Mouse (Mus musculus) kidney, adult 18-20 months (tissue): ENCODE data around the gene B4galt5.

Experiments used
- DNase-seq: peaks from one replicate; pipeline ENCODE4 v3.0.0; 2021

The B4galt5 gene

GRCm38 (mm10) chr2:167356885-167357284 lies 7.9 kb upstream of the B4galt5 start:
- no peak for DNase-seq

GRCm38 (mm10) chr2:167354611-167355165 lies 5.7 kb upstream of the B4galt5 start:
- no peak for DNase-seq

GRCm38 (mm10) chr2:167354046-167354445 lies 5.1 kb upstream of the B4galt5 start:
- DNase-seq, result peak; percentile 69

GRCm38 (mm10) chr2:167352496-167352895 lies 3.5 kb upstream of the B4galt5 start:
- DNase-seq, result peak; percentile 48

- DNase-seq, result no peak
Observed at GRCm38 (mm10) chr2:167351371-167351951, 2.5 kb upstream of the B4galt5 start.

DNA sequence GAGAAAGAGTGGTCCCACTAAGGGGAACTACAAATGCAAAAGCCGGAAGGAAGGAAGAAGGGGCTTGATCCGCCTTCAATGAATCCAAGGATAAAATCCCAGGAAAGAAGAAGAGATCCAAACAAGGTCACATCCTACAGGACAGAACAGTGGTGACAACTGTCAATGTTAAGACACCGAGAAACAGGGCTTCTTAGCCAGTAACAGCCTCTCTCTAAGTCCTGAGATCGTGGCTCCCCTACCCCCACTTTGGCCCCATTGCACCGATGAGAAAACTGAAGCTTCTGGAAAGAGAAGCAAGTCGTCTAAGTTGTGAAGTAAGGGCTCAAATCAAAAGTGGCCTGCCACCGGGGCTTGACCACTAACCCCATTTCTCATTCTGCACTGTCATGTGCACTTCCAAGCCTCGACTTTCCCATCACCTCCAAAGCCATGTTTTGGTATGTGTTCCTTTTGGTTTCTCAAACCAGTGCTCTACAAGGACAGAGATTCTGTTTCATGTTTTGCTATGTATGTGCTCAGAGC lies 1.2 kb upstream of the B4galt5 start:
- DNase-seq, result no peak

- peak; percentile 97 for DNase-seq
Observed at GRCm38 (mm10) chr2:167349283-167349936, 427 bp upstream of the B4galt5 start.

DNA sequence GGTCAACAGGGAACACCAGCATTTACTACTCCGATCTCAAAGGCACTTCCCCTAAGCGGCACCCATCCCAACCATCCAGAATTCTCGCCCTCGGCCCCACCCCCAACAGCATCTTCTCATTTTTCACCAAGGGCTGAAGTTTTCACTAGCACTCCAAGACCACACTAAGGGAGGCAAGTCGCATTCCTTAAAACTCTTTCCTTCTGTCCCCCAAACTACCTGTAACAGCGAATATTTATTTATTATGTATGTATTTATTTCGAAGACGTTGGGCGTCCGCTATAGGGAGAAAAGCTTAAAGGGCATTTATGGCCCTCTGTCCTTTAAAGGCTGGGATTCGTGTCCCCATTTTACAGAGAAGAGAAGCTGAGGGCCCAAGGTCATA lies 1.0 kb downstream of the B4galt5 start:
- DNase-seq, result no peak

DNA sequence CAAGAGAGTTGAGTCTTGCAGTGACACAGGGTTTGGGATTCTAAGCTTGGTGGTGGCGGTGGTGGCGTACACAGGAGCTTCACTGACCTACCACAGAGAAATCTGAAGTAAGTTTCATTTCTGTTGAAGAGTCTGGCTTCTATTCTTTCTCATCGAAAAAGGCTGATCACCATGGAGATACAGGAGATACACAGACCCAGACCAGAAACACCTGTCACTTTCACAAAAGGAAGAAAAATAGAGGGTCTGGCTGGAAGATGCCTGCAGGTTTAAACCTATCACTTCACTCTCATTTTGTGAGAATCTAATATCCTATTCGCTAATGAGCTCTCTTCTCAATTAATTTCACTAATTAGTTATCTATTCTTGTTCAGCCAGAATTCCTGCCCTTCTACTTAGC lies 1.6 kb downstream of the B4galt5 start:
- no peak for DNase-seq

GRCm38 (mm10) chr2:167345508-167346164 lies 3.3 kb downstream of the B4galt5 start:
- no peak for DNase-seq

GRCm38 (mm10) chr2:167344871-167345507 lies 4.0 kb downstream of the B4galt5 start:
- DNase-seq, result no peak

DNA sequence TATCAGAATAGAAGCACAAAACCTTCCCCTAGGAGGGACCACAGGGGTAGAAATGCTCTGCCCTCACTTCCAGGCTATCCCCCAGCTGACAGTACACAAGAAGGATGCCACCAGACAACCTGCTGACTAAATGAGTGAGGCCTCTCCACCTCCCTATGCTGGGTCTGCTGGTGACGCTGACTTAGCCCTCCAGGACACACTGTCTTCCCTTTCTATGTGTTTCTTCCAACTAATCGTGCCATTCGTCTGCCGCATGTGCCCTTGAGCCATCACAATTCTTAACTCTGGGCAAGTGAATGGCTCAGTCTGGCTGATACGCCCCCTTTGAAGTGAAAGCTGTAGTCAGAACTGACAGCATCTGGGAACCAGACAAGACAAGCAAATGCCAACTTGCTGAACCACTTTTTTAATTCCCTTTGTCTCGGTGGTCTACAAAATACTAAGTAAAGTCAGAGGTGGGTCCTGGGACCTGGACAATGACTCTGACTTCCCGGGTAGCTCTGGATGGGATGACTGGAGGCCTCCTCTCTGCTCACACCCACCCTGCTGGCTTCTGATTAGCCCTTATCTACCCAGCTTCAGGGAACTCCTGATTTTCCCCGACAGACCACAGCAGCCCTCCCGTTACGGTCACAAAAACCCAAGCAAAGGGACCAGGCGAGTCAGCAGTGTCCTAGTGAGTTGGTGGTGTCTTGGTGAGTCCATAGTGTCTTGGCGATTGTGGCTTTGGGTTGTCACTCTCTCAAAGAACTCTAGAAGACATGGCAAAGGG lies 5.4 kb downstream of the B4galt5 start:
- DNase-seq, result no peak

- no peak for DNase-seq
Observed at GRCm38 (mm10) chr2:167342876-167343275, 6.1 kb downstream of the B4galt5 start.

DNA sequence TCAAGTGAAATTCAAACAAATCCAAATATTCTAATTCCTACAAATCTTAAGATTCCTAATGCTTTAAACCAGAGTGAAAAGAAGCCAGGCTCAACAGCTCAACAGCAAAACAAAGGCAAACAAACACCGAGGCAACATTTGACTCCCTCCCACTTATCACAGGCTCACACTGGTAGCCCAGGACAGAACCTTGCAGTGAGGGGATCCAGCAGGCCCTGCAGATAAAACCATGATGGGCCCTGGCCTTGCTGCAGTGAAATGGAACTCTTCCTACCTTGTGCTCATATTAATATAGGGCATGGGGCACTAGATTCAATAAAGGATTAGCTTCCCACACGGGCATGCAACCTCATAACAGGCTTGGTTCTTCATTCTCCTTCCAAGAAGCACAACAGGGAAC lies 11.4 kb downstream of the B4galt5 start:
- DNase-seq, result no peak

- DNase-seq, result no peak
Observed at GRCm38 (mm10) chr2:167337214-167337512, 11.8 kb downstream of the B4galt5 start.

DNA sequence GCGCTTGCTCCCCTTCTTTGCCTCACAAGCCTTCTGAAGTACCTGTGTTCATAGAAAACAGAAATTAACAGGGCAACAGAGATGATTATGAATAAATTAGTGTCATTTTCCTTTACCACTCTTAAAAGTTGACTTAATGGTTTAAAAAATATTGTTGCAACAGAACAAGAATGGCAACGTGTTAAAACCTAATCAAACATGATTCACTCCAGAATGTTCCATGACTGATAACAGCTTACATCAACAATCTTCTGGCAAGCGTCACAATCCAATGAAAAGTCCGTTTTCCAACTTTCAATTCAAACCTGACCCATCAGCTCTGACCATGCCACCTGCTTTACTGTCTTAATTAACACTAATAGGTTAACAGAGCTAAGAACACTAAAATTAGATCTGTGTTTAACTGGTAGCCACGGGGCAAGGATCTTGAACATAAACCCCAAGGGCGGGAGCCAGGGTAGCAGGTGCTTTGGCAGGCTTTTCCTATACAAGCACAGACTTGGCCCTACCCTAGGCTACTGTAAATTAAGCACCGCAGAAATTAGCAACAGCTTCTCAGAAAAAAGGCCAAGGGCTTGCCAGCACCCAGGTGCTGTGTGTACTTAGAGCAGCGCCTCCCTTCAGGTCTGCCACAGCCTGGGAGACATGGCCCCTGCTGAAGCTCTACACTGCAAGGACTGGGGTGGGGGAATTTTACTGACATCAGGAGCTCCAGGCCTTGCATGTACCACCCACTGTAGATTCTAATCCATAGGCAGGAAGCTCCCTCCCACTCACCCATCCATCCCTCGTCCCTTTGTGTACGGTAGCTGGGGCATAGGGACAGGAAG lies 12.4 kb downstream of the B4galt5 start:
- no peak for DNase-seq

GRCm38 (mm10) chr2:167335066-167335465 lies 13.9 kb downstream of the B4galt5 start:
- no peak for DNase-seq

DNA sequence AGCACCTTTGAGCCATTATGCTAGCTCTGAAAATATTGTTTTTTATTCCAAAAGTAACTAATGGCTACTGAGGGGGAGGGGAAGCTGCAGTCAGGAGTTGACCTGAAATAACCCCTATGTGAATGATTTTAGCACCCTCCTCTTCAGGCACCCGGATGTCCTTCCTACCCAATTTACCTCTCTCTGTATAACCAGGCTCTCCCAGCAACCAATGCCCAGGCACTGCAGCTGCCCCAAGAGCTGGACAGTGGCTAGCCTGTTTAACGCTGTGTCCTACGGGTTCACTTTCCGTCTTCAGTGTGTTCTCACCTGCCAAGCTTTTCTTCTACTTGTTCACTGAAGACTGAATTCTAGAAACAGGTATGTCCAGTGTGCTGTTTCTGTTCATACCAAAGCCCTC lies 14.7 kb downstream of the B4galt5 start:
- DNase-seq, result no peak

DNA sequence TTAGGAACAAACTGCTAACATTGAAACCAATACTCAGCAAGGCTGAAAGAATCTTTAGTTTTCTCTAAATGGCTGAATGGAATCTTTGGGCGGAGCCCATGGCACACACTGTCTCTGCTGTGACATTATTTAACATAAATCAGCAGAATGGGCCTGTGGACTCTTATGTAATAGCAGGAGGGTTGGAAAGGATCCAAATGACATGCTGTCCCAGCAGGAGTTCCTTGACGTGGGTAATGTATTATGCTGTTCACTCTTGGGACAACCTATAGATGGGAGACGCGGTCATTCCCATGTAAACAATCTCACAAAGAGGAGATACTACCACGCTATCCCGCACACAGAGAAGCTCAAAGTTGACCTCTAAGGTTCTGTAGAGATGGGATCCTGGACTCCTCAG lies 15.5 kb downstream of the B4galt5 start:
- no peak for DNase-seq

- peak; percentile 43 for DNase-seq
Observed at GRCm38 (mm10) chr2:167332336-167332987, 16.5 kb downstream of the B4galt5 start.

- peak; percentile 46 for DNase-seq
Observed at GRCm38 (mm10) chr2:167331432-167331921, 17.5 kb downstream of the B4galt5 start.
